Mouse (Mus musculus): ENCODE measurements at regions not wholly inside any gene's neighbourhood (a gene's known extent, or its start where the extent isn't known, plus 50 kb on each side); places are given as distances from the start of the nearest gene placed in this dataset.
A peak's percentile ranks its signal among the peaks of the same experiment; 100 is the strongest.

- no peak for ATAC-seq (ENCODE audit: low FRiP score, low TSS enrichment)
Observed at GRCm38 (mm10) chr8:117959501-117959900, 157.8 kb upstream of the Mphosph6 start.

GRCm38 (mm10) chr8:117958914-117959313, 157.2 kb upstream of the Mphosph6 start:
- Histone ChIP-seq H3K4me3 (ENCODE audit: low read depth, low read length) (no peak overlapping the region), H3K9ac (ENCODE audit: low read length) (no peak overlapping the region), H3K4me1 (replicated peaks; ENCODE audit: control insufficient read depth, insufficient read depth) (no peaks in the 10 kb centered on the region), H3K27me3 (ENCODE audit: control insufficient read depth, insufficient read depth, low read length) (no peaks in the 10 kb centered on the region), H3K27ac (replicated peaks) (no peak overlapping the region), H3K4me2 (replicated peaks; ENCODE audit: low read depth) (no peak overlapping the region), H3K36me3 (ENCODE audit: control insufficient read depth, insufficient read depth, low read length) (no peaks in the 10 kb centered on the region), H3K9me3 (ENCODE audit: control insufficient read depth, low read length) (no peaks in the 10 kb centered on the region)
- WGBS: 47% methylated on average over 3 of the region's 3 CpGs
- no peak for DNase-seq (ENCODE audit: low spot score)
- no peak for ATAC-seq (ENCODE audit: low FRiP score, low TSS enrichment)
- TF ChIP-seq EP300 (optimal IDR thresholded peaks at IDR 0.05) (no peak), CTCF (IDR thresholded peaks at IDR 0.05; ENCODE audit: low read depth) (peak; percentile 47)

More at GRCm38 (mm10) chr8:117959501-117959900, 157.8 kb upstream of the Mphosph6 start:
- Histone ChIP-seq H3K4me1 (replicated peaks; ENCODE audit: control insufficient read depth, insufficient read depth) (no peaks in the 10 kb centered on the region), H3K4me3 (ENCODE audit: low read depth, low read length) (no peak overlapping the region), H3K4me2 (replicated peaks; ENCODE audit: low read depth) (no peak overlapping the region), H3K9me3 (ENCODE audit: control insufficient read depth, low read length) (no peaks in the 10 kb centered on the region), H3K27me3 (ENCODE audit: control insufficient read depth, insufficient read depth, low read length) (no peaks in the 10 kb centered on the region), H3K9ac (ENCODE audit: low read length) (no peak overlapping the region), H3K36me3 (ENCODE audit: control insufficient read depth, insufficient read depth, low read length) (no peaks in the 10 kb centered on the region), H3K27ac (replicated peaks) (no peak overlapping the region)
- 73% methylated on average over 8 of the region's 8 CpGs for WGBS
- no peak for TF ChIP-seq CTCF (IDR thresholded peaks at IDR 0.05; ENCODE audit: low read depth)
- TF ChIP-seq EP300 (optimal IDR thresholded peaks at IDR 0.05): no peak
- DNase-seq (ENCODE audit: low spot score): no peak

DNA sequence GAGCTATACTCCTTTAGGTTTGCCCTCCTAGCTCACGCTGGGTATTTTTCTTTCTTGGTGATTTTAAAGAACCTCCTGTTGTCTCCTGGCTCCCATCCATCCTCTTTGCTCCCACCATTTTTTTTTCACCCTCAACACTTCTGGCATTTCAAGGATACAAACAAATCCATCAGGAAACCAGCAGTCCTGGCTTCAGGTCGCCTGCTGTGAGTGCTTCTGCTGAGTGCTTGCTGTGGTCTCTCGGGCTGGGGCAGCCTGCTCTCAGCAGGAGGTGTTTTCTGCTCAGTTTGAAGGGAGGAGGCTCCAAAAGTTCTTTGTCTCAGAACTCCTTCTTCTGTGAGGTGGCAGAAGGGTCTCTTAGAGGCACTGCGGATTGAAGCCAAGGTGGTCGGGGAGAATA, 149.9 kb upstream of the Mphosph6 start:
- Histone ChIP-seq H3K27ac (replicated peaks) (no peak overlapping the region), H3K9me3 (ENCODE audit: control insufficient read depth, low read length) (no peaks in the 10 kb centered on the region), H3K4me1 (replicated peaks; ENCODE audit: control insufficient read depth, insufficient read depth) (no peaks in the 10 kb centered on the region), H3K9ac (ENCODE audit: low read length) (no peak overlapping the region), H3K36me3 (ENCODE audit: control insufficient read depth, insufficient read depth, low read length) (no peaks in the 10 kb centered on the region), H3K4me2 (replicated peaks; ENCODE audit: low read depth) (no peak overlapping the region), H3K27me3 (ENCODE audit: control insufficient read depth, insufficient read depth, low read length) (no peaks in the 10 kb centered on the region), H3K4me3 (ENCODE audit: low read depth, low read length) (no peak overlapping the region)
- DNase-seq (ENCODE audit: low spot score) (no peak), ATAC-seq (ENCODE audit: low FRiP score, low TSS enrichment) (no peak)
- 32% methylated on average over 5 of the region's 5 CpGs for WGBS
- TF ChIP-seq EP300 (optimal IDR thresholded peaks at IDR 0.05) (no peak), CTCF (IDR thresholded peaks at IDR 0.05; ENCODE audit: low read depth) (no peak)

- H3K27me3 ChIP-seq (ENCODE audit: control insufficient read depth, insufficient read depth, low read length): no peaks in the 10 kb centered on the region
- TF ChIP-seq CTCF (IDR thresholded peaks at IDR 0.05; ENCODE audit: low read depth) (no peak), EP300 (optimal IDR thresholded peaks at IDR 0.05) (no peak)
- H3K36me3 ChIP-seq (ENCODE audit: control insufficient read depth, insufficient read depth, low read length): no peaks in the 10 kb centered on the region
- 48% methylated on average over 3 of the region's 3 CpGs for WGBS
- H3K9ac ChIP-seq (ENCODE audit: low read length): no peak overlapping the region
- no peaks in the 10 kb centered on the region for H3K4me1 ChIP-seq (replicated peaks; ENCODE audit: control insufficient read depth, insufficient read depth)
- no peak overlapping the region for H3K27ac ChIP-seq (replicated peaks)
- DNase-seq (ENCODE audit: low spot score): no peak
- no peaks in the 10 kb centered on the region for H3K9me3 ChIP-seq (ENCODE audit: control insufficient read depth, low read length)
- no peak overlapping the region for H3K4me2 ChIP-seq (replicated peaks; ENCODE audit: low read depth)
- no peak for ATAC-seq (ENCODE audit: low FRiP score, low TSS enrichment)
- no peak overlapping the region for H3K4me3 ChIP-seq (ENCODE audit: low read depth, low read length)
Observed at GRCm38 (mm10) chr8:117946540-117946939, 144.8 kb upstream of the Mphosph6 start.

DNA sequence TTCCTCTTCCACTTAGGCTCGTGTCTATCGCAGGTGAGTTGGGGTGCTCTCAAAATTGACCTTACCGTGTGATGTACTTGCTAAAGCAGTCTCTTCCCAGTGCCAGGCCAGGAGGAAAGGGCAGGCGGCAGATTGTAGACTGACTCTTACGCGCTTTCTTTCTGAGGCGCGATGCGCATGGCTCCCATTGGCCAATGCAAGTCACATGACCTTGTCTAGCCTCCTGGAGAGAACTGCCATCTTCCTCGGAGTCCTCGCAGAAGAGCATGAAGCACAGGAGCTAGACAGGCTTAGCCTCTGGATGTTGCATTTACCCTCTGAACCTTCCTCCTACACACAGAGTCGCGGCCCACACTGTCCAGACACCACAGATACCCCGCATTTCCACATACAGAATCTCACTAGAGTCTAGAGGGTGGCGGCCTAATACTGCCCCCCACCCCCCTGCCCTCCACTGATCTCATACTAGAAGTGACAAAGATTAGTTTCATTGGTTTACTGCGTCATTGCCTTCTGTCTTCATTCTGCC, 132.9 kb upstream of the Mphosph6 start:
- Histone ChIP-seq H3K4me2 (replicated peaks; ENCODE audit: low read depth) (no peak overlapping the region), H3K4me3 (ENCODE audit: low read depth, low read length) (no peak overlapping the region), H3K36me3 (ENCODE audit: control insufficient read depth, insufficient read depth, low read length) (no peaks in the 10 kb centered on the region), H3K9ac (ENCODE audit: low read length) (no peak overlapping the region), H3K27ac (replicated peaks) (no peak overlapping the region), H3K9me3 (ENCODE audit: control insufficient read depth, low read length) (no peaks in the 10 kb centered on the region), H3K4me1 (replicated peaks; ENCODE audit: control insufficient read depth, insufficient read depth) (no peaks in the 10 kb centered on the region), H3K27me3 (ENCODE audit: control insufficient read depth, insufficient read depth, low read length) (no peaks in the 10 kb centered on the region)
- DNase-seq (ENCODE audit: low spot score) (no peak), ATAC-seq (ENCODE audit: low FRiP score, low TSS enrichment) (no peak)
- 94% methylated on average over 16 of the region's 16 CpGs for WGBS
- TF ChIP-seq EP300 (optimal IDR thresholded peaks at IDR 0.05) (no peak), CTCF (IDR thresholded peaks at IDR 0.05; ENCODE audit: low read depth) (no peak)

GRCm38 (mm10) chr8:117930687-117931086, 128.9 kb upstream of the Mphosph6 start:
- ATAC-seq (ENCODE audit: low FRiP score, low TSS enrichment): no peak
- WGBS: 58% methylated on average over 6 of the region's 6 CpGs
- DNase-seq (ENCODE audit: low spot score): no peak
- Histone ChIP-seq H3K36me3 (ENCODE audit: control insufficient read depth, insufficient read depth, low read length) (no peaks in the 10 kb centered on the region), H3K4me2 (replicated peaks; ENCODE audit: low read depth) (no peak overlapping the region), H3K27ac (replicated peaks) (no peak overlapping the region), H3K9ac (ENCODE audit: low read length) (no peak overlapping the region), H3K9me3 (ENCODE audit: control insufficient read depth, low read length) (no peaks in the 10 kb centered on the region), H3K4me3 (ENCODE audit: low read depth, low read length) (no peak overlapping the region), H3K4me1 (replicated peaks; ENCODE audit: control insufficient read depth, insufficient read depth) (no peaks in the 10 kb centered on the region), H3K27me3 (ENCODE audit: control insufficient read depth, insufficient read depth, low read length) (no peaks in the 10 kb centered on the region)
- TF ChIP-seq CTCF (IDR thresholded peaks at IDR 0.05; ENCODE audit: low read depth): peak; percentile 84
- no peak for TF ChIP-seq EP300 (optimal IDR thresholded peaks at IDR 0.05)
